In the genomic region with DNA sequence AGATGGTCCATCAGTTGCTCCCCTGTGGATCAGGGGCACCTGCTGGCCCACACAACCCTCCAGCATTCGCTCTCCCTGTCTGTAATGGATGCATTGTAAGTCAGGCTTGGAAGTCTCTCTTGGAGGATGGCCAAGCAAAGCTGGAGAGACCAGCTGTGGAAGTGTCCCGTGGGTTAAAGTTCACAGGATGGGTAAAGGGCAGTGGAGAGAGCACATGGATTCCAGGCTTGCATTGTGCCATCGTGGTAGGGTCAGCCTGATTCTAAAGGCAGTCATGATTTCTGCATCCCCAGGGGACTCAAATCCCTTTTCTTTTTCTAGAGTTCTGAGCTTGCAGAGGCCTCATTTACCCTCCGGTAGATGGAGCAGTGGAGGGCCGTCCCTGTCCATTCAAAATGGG, we compare ENCODE assay signal across 20 mouse cellular contexts. TPM values are rescaled to one million over a fixed set of nuclear protein-coding genes. Genes with fewer than 3 reads are reported as not detected.
DNase-seq lines count a peak whose midpoint lies in the region; ATAC-seq lines count a peak whose summit lies in the region.
"Had no signal": no experiment of that assay in that cellular context is flagged by ENCODE, and none has a peak within 500 bp of the region (broad histone marks: within the 10 kb centered on the region; RNA-seq: fewer than 3 reads in every experiment).

No protein-coding gene starts in this region.

- no peak overlapping the region for H3K4me3 ChIP-seq in kidney, embryonic 15.5 days (replicated peaks)
- H3K4me3 ChIP-seq in megakaryocyte, embryonic 14.5 days (replicated peaks) = peak overlapping the region; percentile 65
- H3K4me3 ChIP-seq in forebrain, embryonic 11.5 days (ENCODE audit: low read depth, low read length) = no peak overlapping the region
- H3K4me3 ChIP-seq: forebrain, embryonic 15.5 days; heart, embryonic 10.5 days; hindbrain, embryonic 15.5 days; limb, embryonic 13.5 days; myocyte; stomach, embryonic 15.5 days had no signal

- H3K27me3 ChIP-seq in kidney, embryonic 15.5 days = 0 out of 2 replicates have a peak, but pooled peaks cover 3% of the 10 kb centered on the region
- H3K27me3 ChIP-seq in megakaryocyte, embryonic 14.5 days (replicated peaks) = peaks cover 73% of the 10 kb centered on the region
- H3K27me3 ChIP-seq in forebrain, embryonic 11.5 days (ENCODE audit: control insufficient read depth, insufficient read depth, low read length) = no peaks in the 10 kb centered on the region
- H3K27me3 ChIP-seq: forebrain, embryonic 15.5 days; hindbrain, embryonic 15.5 days; limb, embryonic 13.5 days; stomach, embryonic 15.5 days had no signal

- no peaks in the 10 kb centered on the region for H3K9me3 ChIP-seq in kidney, embryonic 15.5 days (replicated peaks)
- peaks cover 6% of the 10 kb centered on the region for H3K9me3 ChIP-seq in megakaryocyte, embryonic 14.5 days
- no peaks in the 10 kb centered on the region for H3K9me3 ChIP-seq in forebrain, embryonic 11.5 days (ENCODE audit: control insufficient read depth, low read length)
- H3K9me3 ChIP-seq: forebrain, embryonic 15.5 days; heart, embryonic 10.5 days; hindbrain, embryonic 15.5 days; limb, embryonic 13.5 days; stomach, embryonic 15.5 days had no signal

- H3K9ac ChIP-seq in kidney, embryonic 15.5 days = no peak overlapping the region
- H3K9ac ChIP-seq in forebrain, embryonic 11.5 days (ENCODE audit: low read length) = no peak overlapping the region
- H3K9ac ChIP-seq: forebrain, embryonic 15.5 days; hindbrain, embryonic 15.5 days; stomach, embryonic 15.5 days had no signal

- H3K27ac ChIP-seq in kidney, embryonic 15.5 days = no peak overlapping the region
- H3K27ac ChIP-seq in forebrain, embryonic 11.5 days (ENCODE audit: low read depth, low read length) = no peak overlapping the region
- H3K27ac ChIP-seq: forebrain, embryonic 15.5 days; hindbrain, embryonic 15.5 days; limb, embryonic 13.5 days; stomach, embryonic 15.5 days had no signal

- 52% methylated on average over 5 of the region's 5 CpGs for WGBS in kidney, embryonic 15.5 days
- WGBS in forebrain, embryonic 11.5 days = 59% methylated on average over 5 of the region's 5 CpGs

- H3K4me2 ChIP-seq in kidney, embryonic 15.5 days = no peak overlapping the region
- H3K4me2 ChIP-seq in forebrain, embryonic 11.5 days (ENCODE audit: low read depth, low read length, severe bottlenecking) = no peak overlapping the region
- H3K4me2 ChIP-seq: forebrain, embryonic 15.5 days; stomach, embryonic 15.5 days had no signal

- peaks cover 37% of the 10 kb centered on the region for H3K4me1 ChIP-seq in kidney, embryonic 15.5 days
- peaks cover 52% of the 10 kb centered on the region for H3K4me1 ChIP-seq in megakaryocyte, embryonic 14.5 days
- no peaks in the 10 kb centered on the region for H3K4me1 ChIP-seq in forebrain, embryonic 11.5 days (replicated peaks; ENCODE audit: control insufficient read depth, insufficient read depth, low read length)

- ATAC-seq in kidney, embryonic 15.5 days (replicated peaks; ENCODE audit: low FRiP score) = no peak
- ATAC-seq in megakaryocyte, adult 5-6 weeks (ENCODE audit: poor library complexity, severe bottlenecking) = no peak
- ATAC-seq in forebrain, embryonic 11.5 days (replicated peaks; ENCODE audit: low FRiP score) = no peak

- DNase-seq in kidney, adult 11 months = peak; percentile 83
- DNase-seq in kidney, postnatal 10 days = peak; percentile 69
- DNase-seq in lung, postnatal 25 days (ENCODE audit: low spot score) = no peak
- no peak for DNase-seq in forebrain, embryonic 11.5 days (ENCODE audit: low spot score)
- DNase-seq: adrenal gland, postnatal 36 days; cerebellum, adult 9-10 months; lung, adult 18-20 months; lung, postnatal 10 days; thymus, postnatal 36 days had no signal

- no peaks in the 10 kb centered on the region for H3K36me3 ChIP-seq in kidney, embryonic 15.5 days
- no peaks in the 10 kb centered on the region for H3K36me3 ChIP-seq in megakaryocyte, embryonic 14.5 days (replicated peaks; ENCODE audit: low read length)
- H3K36me3 ChIP-seq in forebrain, embryonic 11.5 days (ENCODE audit: control insufficient read depth, insufficient read depth, low read length) = no peaks in the 10 kb centered on the region
- H3K36me3 ChIP-seq: forebrain, embryonic 15.5 days; heart, embryonic 10.5 days; hindbrain, embryonic 15.5 days; limb, embryonic 13.5 days; stomach, embryonic 15.5 days had no signal

RNA-seq across cellular contexts. Expression of gene Lif, which starts 0.4 kb away (rescaled TPM):
- 0.08 and 0.22 TPM in 2 replicates for polyA plus RNA-seq in kidney, embryonic 15.5 days (2015; fragmentation: Nextera tagmentation; extraction: Ambion mirVana)
- 0.07 and 0.43 TPM in 2 replicates for polyA plus RNA-seq in megakaryocyte, embryonic 14.5 days (2012; ENCODE audit: insufficient read depth, low replicate concordance)
- 0.18 and 0.31 TPM in 2 replicates for total RNA-seq in megakaryocyte, adult 5-6 weeks (2015)
- 1.1 and 6.7 TPM in 2 replicates for total RNA-seq in megakaryocyte, adult 5-6 weeks (2017)
- not detected in 2 replicates for polyA plus RNA-seq in forebrain, embryonic 11.5 days (2014; fragmentation: Nextera tagmentation; extraction: Ambion mirVana)
- polyA plus RNA-seq: forebrain, embryonic 15.5 days; neural tube, embryonic 14.5 days had no signal

RNA-seq across cellular contexts. Expression of gene Osm, which starts 21.5 kb away (rescaled TPM):
- not detected in 2 replicates for polyA plus RNA-seq in kidney, embryonic 15.5 days (2015; fragmentation: Nextera tagmentation; extraction: Ambion mirVana)
- polyA plus RNA-seq in megakaryocyte, embryonic 14.5 days (2012; ENCODE audit: insufficient read depth, low replicate concordance) = 1.2 and 6.5 TPM in 2 replicates
- 26.6 and 34.4 TPM in 2 replicates for total RNA-seq in megakaryocyte, adult 5-6 weeks (2015)
- 31.9 and 39.2 TPM in 2 replicates for total RNA-seq in megakaryocyte, adult 5-6 weeks (2017)
- not detected in 2 replicates for polyA plus RNA-seq in forebrain, embryonic 11.5 days (2014; fragmentation: Nextera tagmentation; extraction: Ambion mirVana)
- total RNA-seq: gastrocnemius, adult 8-10 months had no signal
- polyA plus RNA-seq: forebrain, embryonic 15.5 days; hindbrain, embryonic 15.5 days; myocyte had no signal

RNA-seq across cellular contexts. Expression of gene Castor1, which starts 39.7 kb away (rescaled TPM):
- 6.0 and 6.5 TPM in 2 replicates for polyA plus RNA-seq in kidney, embryonic 15.5 days (2015; fragmentation: Nextera tagmentation; extraction: Ambion mirVana)
- 1.4 TPM in 1 of 2 replicates, not detected in the other for polyA plus RNA-seq in megakaryocyte, embryonic 14.5 days (2012; ENCODE audit: insufficient read depth, low replicate concordance)
- total RNA-seq in megakaryocyte, adult 5-6 weeks (2015) = 1.2 and 1.3 TPM in 2 replicates
- 1.1 and 2.3 TPM in 2 replicates for total RNA-seq in megakaryocyte, adult 5-6 weeks (2017)
- 2.0 and 2.5 TPM in 2 replicates for polyA plus RNA-seq in forebrain, embryonic 11.5 days (2014; fragmentation: Nextera tagmentation; extraction: Ambion mirVana)

Comparison
In these comparisons a context has a peak if more than half of its experiments do, and no peak if none do; other contexts are left out.
1. DNase-seq: peak in kidney, adult 11 months (single experiment) and kidney, postnatal 10 days (single experiment); none in lung, postnatal 25 days (single experiment) and forebrain, embryonic 11.5 days (single experiment).